Mouse (Mus musculus): Measurements from ENCODE around the gene Arf3. TPM values are rescaled to one million over a fixed set of nuclear protein-coding genes. Genes with fewer than 3 reads are reported as not detected.

The Arf3 gene
- polyA plus RNA-seq, 1 experiment, result 19.8 TPM

DNA sequence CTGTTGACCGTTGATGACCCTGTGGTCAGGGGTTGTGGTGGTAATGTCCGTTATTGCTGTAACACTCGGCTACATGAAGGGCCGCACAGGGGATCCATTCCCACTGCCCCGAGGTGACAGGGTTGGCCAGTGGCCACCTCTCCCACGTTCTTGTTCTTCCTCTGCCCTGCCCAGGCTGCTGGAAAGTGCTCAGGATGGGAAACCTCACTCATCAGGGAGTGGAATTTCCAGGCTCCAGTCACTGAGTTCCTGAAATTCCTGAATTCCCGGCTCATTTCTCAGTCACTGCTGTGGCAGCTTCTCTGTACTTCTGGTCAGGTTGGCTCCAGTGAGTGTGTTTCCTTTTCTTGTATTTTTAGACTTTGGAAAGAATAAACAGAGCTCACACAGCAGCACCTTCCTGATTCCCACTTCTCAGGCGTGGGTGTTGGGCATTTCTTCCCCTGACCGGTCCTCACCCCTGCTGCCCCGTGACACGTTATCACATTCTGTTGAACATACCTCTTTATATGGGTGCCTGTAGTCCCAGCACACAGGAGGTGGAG, 70.8 kb downstream of the Arf3 start:
- peak overlapping the region; percentile 38 for H3K27ac ChIP-seq (ENCODE audit: control insufficient read depth, insufficient read depth, low read depth, low read length, poor library complexity)
- TF ChIP-seq CTCF (IDR thresholded peaks at IDR 0.05; ENCODE audit: control insufficient read depth, insufficient read depth, low read length) (no peak), POLR2A (IDR thresholded peaks at IDR 0.05; ENCODE audit: borderline replicate concordance, control insufficient read depth, low read depth, low read length) (no peak)
- WGBS, result 29% methylated on average over 11 of the region's 11 CpGs

GRCm38 (mm10) chr15:98691486-98692147, 71.4 kb downstream of the Arf3 start:
- H3K27ac ChIP-seq (ENCODE audit: control insufficient read depth, insufficient read depth, low read depth, low read length, poor library complexity), result 0 out of 2 replicates have a peak overlapping the region, but pooled peaks have one; percentile 10
- H3K4me1 ChIP-seq (ENCODE audit: control insufficient read depth, insufficient read depth, low read length), result peaks cover 6% of the 10 kb centered on the region
- H3K4me3 ChIP-seq (replicated peaks; ENCODE audit: control insufficient read depth, low read depth, low read length), result no peak overlapping the region
- 83% methylated on average over 7 of the region's 7 CpGs for WGBS
- TF ChIP-seq POLR2A (IDR thresholded peaks at IDR 0.05; ENCODE audit: borderline replicate concordance, control insufficient read depth, low read depth, low read length) (no peak), CTCF (IDR thresholded peaks at IDR 0.05; ENCODE audit: control insufficient read depth, insufficient read depth, low read length) (no peak)

More for the DNA sequence above, 70.8 kb downstream of the Arf3 start:
- Histone ChIP-seq H3K4me3 (replicated peaks; ENCODE audit: control insufficient read depth, low read depth, low read length) (no peak overlapping the region), H3K4me1 (ENCODE audit: control insufficient read depth, insufficient read depth, low read length) (peaks cover 6% of the 10 kb centered on the region)

- Histone ChIP-seq H3K4me1 (ENCODE audit: control insufficient read depth, insufficient read depth, low read length) (peaks cover 6% of the 10 kb centered on the region), H3K27ac (ENCODE audit: control insufficient read depth, insufficient read depth, low read depth, low read length, poor library complexity) (no peak overlapping the region), H3K4me3 (replicated peaks; ENCODE audit: control insufficient read depth, low read depth, low read length) (no peak overlapping the region)
- WGBS, result 41% methylated on average over 2 of the region's 2 CpGs
- TF ChIP-seq CTCF (IDR thresholded peaks at IDR 0.05; ENCODE audit: control insufficient read depth, insufficient read depth, low read length), result no peak
- no peak for TF ChIP-seq POLR2A (IDR thresholded peaks at IDR 0.05; ENCODE audit: borderline replicate concordance, control insufficient read depth, low read depth, low read length)
These were observed 73.3 kb downstream of the Arf3 start for GRCm38 (mm10) chr15:98689682-98690081.

Other genes with a start within 250 kb of the Arf3 start
- gene Kansl2, start 228.9 kb downstream of the Arf3 start, polyA plus RNA-seq (2011; ENCODE audit: insufficient read depth, insufficient read length, low replicate concordance, missing spikeins), result 39.2 and 52.3 TPM in 2 replicates
- gene Ccnt1, start 192.3 kb downstream of the Arf3 start, polyA plus RNA-seq (2011; ENCODE audit: insufficient read depth, insufficient read length, low replicate concordance, missing spikeins), result 18.5 and 31.3 TPM in 2 replicates
- gene 4930415O20Rik, start 192.2 kb downstream of the Arf3 start, polyA plus RNA-seq (2011; ENCODE audit: insufficient read depth, insufficient read length, low replicate concordance, missing spikeins), result not detected in 2 replicates
- gene Adcy6, start 153.1 kb downstream of the Arf3 start, polyA plus RNA-seq (2011; ENCODE audit: insufficient read depth, insufficient read length, low replicate concordance, missing spikeins), result 45.8 and 65.2 TPM in 2 replicates
- gene Cacnb3, start 132.4 kb downstream of the Arf3 start, polyA plus RNA-seq (2011; ENCODE audit: insufficient read depth, insufficient read length, low replicate concordance, missing spikeins), result 0.70 and 1.8 TPM in 2 replicates
- gene Ddx23, start 100.3 kb downstream of the Arf3 start, polyA plus RNA-seq (2011; ENCODE audit: insufficient read depth, insufficient read length, low replicate concordance, missing spikeins), result 52.3 and 81.0 TPM in 2 replicates
- 1.8 and 2.3 TPM in 2 replicates for gene Rnd1, start 85.8 kb downstream of the Arf3 start, polyA plus RNA-seq (2011; ENCODE audit: insufficient read depth, insufficient read length, low replicate concordance, missing spikeins)
- gene Ccdc65, start 55.0 kb downstream of the Arf3 start, polyA plus RNA-seq (2011; ENCODE audit: insufficient read depth, insufficient read length, low replicate concordance, missing spikeins), result not detected in 2 replicates
- gene Fkbp11, start 35.0 kb downstream of the Arf3 start, polyA plus RNA-seq (2011; ENCODE audit: insufficient read depth, insufficient read length, low replicate concordance, missing spikeins), result 0.74 TPM in 1 of 2 replicates, not detected in the other
- gene Wnt10b, start 14.9 kb upstream of the Arf3 start, polyA plus RNA-seq (2011; ENCODE audit: insufficient read depth, insufficient read length, low replicate concordance, missing spikeins), result 1.1 and 1.4 TPM in 2 replicates
- gene Wnt1, start 26.6 kb upstream of the Arf3 start, polyA plus RNA-seq (2011; ENCODE audit: insufficient read depth, insufficient read length, low replicate concordance, missing spikeins), result not detected in 2 replicates
- 0.25 TPM in 1 of 2 replicates, not detected in the other for gene Ddn, start 46.3 kb upstream of the Arf3 start, polyA plus RNA-seq (2011; ENCODE audit: insufficient read depth, insufficient read length, low replicate concordance, missing spikeins)
- gene Prkag1, start 68.3 kb upstream of the Arf3 start, polyA plus RNA-seq (2011; ENCODE audit: insufficient read depth, insufficient read length, low replicate concordance, missing spikeins), result 64.8 and 107 TPM in 2 replicates
- 67.1 and 105 TPM in 2 replicates for gene Kmt2d, start 108.0 kb upstream of the Arf3 start, polyA plus RNA-seq (2011; ENCODE audit: insufficient read depth, insufficient read length, low replicate concordance, missing spikeins)
- gene Rhebl1, start 131.3 kb upstream of the Arf3 start, polyA plus RNA-seq (2011; ENCODE audit: insufficient read depth, insufficient read length, low replicate concordance, missing spikeins), result 9.6 and 9.8 TPM in 2 replicates
- 0.60 TPM in 1 of 2 replicates, not detected in the other for gene Dhh, start 135.3 kb upstream of the Arf3 start, polyA plus RNA-seq (2011; ENCODE audit: insufficient read depth, insufficient read length, low replicate concordance, missing spikeins)
- gene Lmbr1l, start 155.0 kb upstream of the Arf3 start, polyA plus RNA-seq (2011; ENCODE audit: insufficient read depth, insufficient read length, low replicate concordance, missing spikeins), result 32.7 and 73.3 TPM in 2 replicates
- 812 and 942 TPM in 2 replicates for gene Tuba1b, start 171.4 kb upstream of the Arf3 start, polyA plus RNA-seq (2011; ENCODE audit: insufficient read depth, insufficient read length, low replicate concordance, missing spikeins)
- gene Gm49450, start 190.3 kb upstream of the Arf3 start, polyA plus RNA-seq (2011; ENCODE audit: insufficient read depth, insufficient read length, low replicate concordance, missing spikeins), result not detected in 2 replicates
- 22.2 and 97.6 TPM in 2 replicates for gene Tuba1a, start 190.5 kb upstream of the Arf3 start, polyA plus RNA-seq (2011; ENCODE audit: insufficient read depth, insufficient read length, low replicate concordance, missing spikeins)